9 mouse cellular contexts compared by ENCODE assay signal in the genomic region with DNA sequence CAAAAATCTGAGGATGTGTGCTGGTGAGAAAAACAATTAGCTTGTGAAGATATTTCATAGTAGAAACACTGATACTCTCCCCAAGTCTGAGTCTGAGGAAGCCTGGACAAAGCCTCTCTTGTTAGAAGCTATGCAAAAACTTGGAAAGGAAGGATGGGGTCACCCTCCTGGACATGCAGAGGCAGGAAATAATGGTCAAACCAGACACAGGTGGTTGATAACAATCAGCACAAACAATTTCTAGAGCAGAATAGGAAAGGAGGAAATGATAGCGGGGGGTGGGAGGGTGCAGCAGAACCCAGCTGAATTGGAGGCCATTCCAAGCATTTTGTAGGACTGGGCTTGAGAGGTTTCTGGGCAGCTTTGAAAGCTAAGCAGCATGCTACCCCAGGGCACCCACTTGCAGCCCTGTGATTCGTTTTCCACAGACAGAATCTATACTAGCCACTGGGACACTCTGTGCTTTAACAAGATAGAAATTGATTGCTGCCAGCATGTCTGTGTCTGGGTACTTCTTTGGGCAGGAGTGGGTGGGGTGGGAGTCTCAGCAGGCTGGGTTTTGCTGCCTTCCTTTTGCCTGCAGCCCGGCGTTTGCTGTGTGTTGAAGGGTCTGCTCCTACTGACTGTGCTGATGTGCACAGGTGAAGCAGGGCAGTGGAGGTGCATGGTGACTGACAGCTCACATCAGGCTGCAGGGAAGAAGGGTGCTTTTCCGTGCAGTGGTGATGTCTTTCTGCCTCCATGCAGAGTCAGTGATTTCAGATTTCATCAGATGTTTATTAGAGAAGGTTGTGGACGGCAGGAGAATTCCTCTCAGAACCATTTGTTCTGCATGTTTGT. TPM values are rescaled to one million over a fixed set of nuclear protein-coding genes. Genes with fewer than 3 reads are reported as not detected.
DNase-seq lines count a peak whose midpoint lies in the region; ATAC-seq and TF ChIP-seq lines count a peak whose summit lies in the region.
"Had no signal": no experiment of that assay in that cellular context is flagged by ENCODE, and none has a peak within 500 bp of the region (broad histone marks: within the 10 kb centered on the region; RNA-seq: fewer than 3 reads in every experiment).

No protein-coding gene starts in this region.

- no peak for TF ChIP-seq CTCF in layer of hippocampus, adult 2 months (conservative IDR thresholded peaks at IDR 0.05)

- H3K4me2 ChIP-seq in embryonic facial prominence, embryonic 14.5 days (ENCODE audit: low read depth, low read length) = peak overlapping the region; percentile 26; the same call in 1 of the 2 replicates
- H3K4me2 ChIP-seq in midbrain, embryonic 15.5 days = no peak overlapping the region

- H3K9me3 ChIP-seq in embryonic facial prominence, embryonic 14.5 days (ENCODE audit: control insufficient read depth, low read length) = no peaks in the 10 kb centered on the region
- H3K9me3 ChIP-seq in hindbrain, embryonic 10.5 days = no peaks in the 10 kb centered on the region
- no peaks in the 10 kb centered on the region for H3K9me3 ChIP-seq in midbrain, embryonic 15.5 days

- ATAC-seq in embryonic facial prominence, embryonic 14.5 days (ENCODE audit: low read depth) = peak; percentile 45
- peak; percentile 72 for ATAC-seq in midbrain, embryonic 15.5 days (replicated peaks)

- no peaks in the 10 kb centered on the region for H3K27me3 ChIP-seq in embryonic facial prominence, embryonic 14.5 days (replicated peaks; ENCODE audit: control insufficient read depth, insufficient read depth, low read length)
- H3K27me3 ChIP-seq in hindbrain, embryonic 10.5 days (ENCODE audit: insufficient read depth, poor library complexity, severe bottlenecking) = no peaks in the 10 kb centered on the region
- no peaks in the 10 kb centered on the region for H3K27me3 ChIP-seq in midbrain, embryonic 15.5 days (replicated peaks)

- peak overlapping the region; percentile 7; the same call in 1 of the 2 replicates for H3K4me3 ChIP-seq in layer of hippocampus, adult 2 months
- no peak overlapping the region for H3K4me3 ChIP-seq in embryonic facial prominence, embryonic 14.5 days (ENCODE audit: low read depth, low read length)
- H3K4me3 ChIP-seq in hindbrain, embryonic 10.5 days = no peak overlapping the region
- H3K4me3 ChIP-seq in midbrain, embryonic 15.5 days = no peak overlapping the region

- peaks cover 18% of the 10 kb centered on the region for H3K4me1 ChIP-seq in embryonic facial prominence, embryonic 14.5 days (ENCODE audit: control insufficient read depth, insufficient read depth, low read length)
- H3K4me1 ChIP-seq in hindbrain, embryonic 10.5 days (replicated peaks) = peaks cover 23% of the 10 kb centered on the region
- peaks cover 22% of the 10 kb centered on the region for H3K4me1 ChIP-seq in midbrain, embryonic 15.5 days

- peak in 1 of 2 experiments; percentile 31 for DNase-seq in layer of hippocampus, adult 2 months (ENCODE audit: low spot score in 2 of 2)
- no peak for DNase-seq in layer of hippocampus, postnatal 36 days
- no peak for DNase-seq in embryonic facial prominence, embryonic 14.5 days (ENCODE audit: low spot score)
- DNase-seq in hindbrain, embryonic 10.5 days (ENCODE audit: low spot score) = no peak
- DNase-seq in spleen, adult 18-20 months = no peak
- no peak for DNase-seq in adrenal gland, adult 18-20 months (ENCODE audit: low spot score in 2 of 2)
- DNase-seq: thymus, postnatal 25 days had no signal

- peak overlapping the region; percentile 37 for H3K9ac ChIP-seq in embryonic facial prominence, embryonic 14.5 days (ENCODE audit: low read depth, low read length)
- H3K9ac ChIP-seq in midbrain, embryonic 15.5 days = no peak overlapping the region; the same call in 1 of the 2 replicates

- H3K27ac ChIP-seq in layer of hippocampus, adult 2 months = peak overlapping the region; percentile 75
- H3K27ac ChIP-seq in embryonic facial prominence, embryonic 14.5 days (replicated peaks; ENCODE audit: low read depth, low read length) = peak overlapping the region; percentile 72
- H3K27ac ChIP-seq in hindbrain, embryonic 10.5 days = peak overlapping the region; percentile 72
- H3K27ac ChIP-seq in midbrain, embryonic 15.5 days = peak overlapping the region; percentile 71
- H3K27ac ChIP-seq: macrophage had no signal

- H3K36me3 ChIP-seq in embryonic facial prominence, embryonic 14.5 days (ENCODE audit: control insufficient read depth, insufficient read depth, low read length) = peaks cover 32% of the 10 kb centered on the region
- H3K36me3 ChIP-seq in hindbrain, embryonic 10.5 days = peaks cover 34% of the 10 kb centered on the region
- H3K36me3 ChIP-seq in midbrain, embryonic 15.5 days (replicated peaks) = no peaks in the 10 kb centered on the region

- WGBS in embryonic facial prominence, embryonic 14.5 days = 35% methylated on average over 6 of the region's 6 CpGs
- WGBS in hindbrain, embryonic 10.5 days = 54% methylated on average over 6 of the region's 6 CpGs
- WGBS in midbrain, embryonic 15.5 days = 51% methylated on average over 6 of the region's 6 CpGs

RNA-seq across cellular contexts. Expression of gene Traf3ip2, which starts 33.3 kb away (rescaled TPM):
- 1 to 10 TPM; 2.5 to 2.6 TPM for total RNA-seq in layer of hippocampus, adult 2 months (2021)
- 1 to 10 TPM; 2.1 to 2.5 TPM for total RNA-seq in layer of hippocampus, postnatal 36 days (2021)
- 12.5 and 12.9 TPM in 2 replicates for polyA plus RNA-seq in embryonic facial prominence, embryonic 14.5 days (2014; fragmentation: Nextera tagmentation; extraction: Ambion mirVana)
- 8.3 and 8.8 TPM in 2 replicates for polyA plus RNA-seq in hindbrain, embryonic 10.5 days (2016; fragmentation: Nextera tagmentation; extraction: Ambion mirVana)
- polyA plus RNA-seq in midbrain, embryonic 15.5 days (2015; fragmentation: Nextera tagmentation; extraction: Ambion mirVana) = 5.9 and 7.0 TPM in 2 replicates
- 10 to 100 TPM; 10.6 to 15.0 TPM for total RNA-seq in adrenal gland, adult 18-20 months (2021)
